Mouse (Mus musculus) c-Kit-positive CD71-positive TER-119-negative erythroid progenitor cells, embryonic 14.5 days (primary cell): ENCODE results near the gene Disc1.

Experiments
- DNase-seq: peaks from one replicate; pipeline ENCODE4 v3.0.0-alpha.2; 2013; ENCODE audit warnings: low read depth

The Disc1 gene

DNA sequence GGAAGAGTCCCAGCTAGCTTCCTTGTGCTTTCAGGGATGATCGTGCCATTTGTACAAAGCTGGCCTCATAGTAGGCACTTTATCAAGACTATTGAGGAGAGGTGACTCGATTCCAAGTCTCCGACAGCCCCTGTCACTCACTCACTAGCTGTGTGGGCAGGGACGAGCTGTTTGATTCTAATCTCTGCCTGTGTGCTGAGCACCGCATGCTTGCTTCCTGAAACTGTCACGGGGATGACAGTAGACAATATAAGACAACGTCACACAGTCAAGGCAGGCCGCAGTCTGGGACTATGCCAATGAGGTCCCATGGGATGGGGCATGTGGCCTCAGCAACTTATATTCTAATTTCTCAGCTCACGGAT is 13.6 kb downstream of the Disc1 start:
- DNase-seq = no peak

DNA sequence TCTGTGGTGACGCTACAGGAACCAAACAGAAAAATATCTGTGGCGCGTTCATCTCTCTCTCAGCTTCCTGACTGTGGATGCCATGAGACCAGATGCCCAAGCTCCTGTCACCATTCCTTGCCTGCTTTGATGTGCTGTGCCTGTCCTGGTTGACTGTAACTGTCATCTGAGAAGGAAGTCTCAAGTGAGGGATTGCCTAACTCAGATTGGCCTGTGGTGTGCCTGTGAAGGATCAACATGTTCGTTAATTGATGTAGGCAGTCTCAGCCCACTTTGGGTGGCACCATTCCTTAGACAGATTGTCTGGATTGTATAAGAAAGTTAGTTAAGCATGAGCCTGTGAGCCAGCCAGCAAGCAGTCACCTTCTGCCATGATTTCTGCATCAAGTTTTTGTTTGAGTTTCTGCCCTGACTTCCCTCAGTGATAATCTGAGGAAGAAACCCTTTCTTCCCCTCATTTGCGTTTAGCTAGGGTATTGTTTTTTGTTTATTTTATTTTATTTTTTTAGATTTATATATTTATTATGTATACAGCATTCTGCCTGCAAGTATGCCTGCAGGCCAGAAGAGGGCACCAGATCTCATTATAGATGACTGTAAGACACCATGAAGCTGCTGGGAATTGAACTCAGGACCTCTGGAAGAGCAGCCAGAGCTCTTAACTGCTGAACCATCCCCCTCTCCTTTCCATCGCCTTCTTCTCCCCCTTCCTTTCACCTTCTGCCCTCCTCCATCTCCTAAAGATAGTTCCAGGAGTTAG is 14.3 kb downstream of the Disc1 start:
- no peak for DNase-seq

DNA sequence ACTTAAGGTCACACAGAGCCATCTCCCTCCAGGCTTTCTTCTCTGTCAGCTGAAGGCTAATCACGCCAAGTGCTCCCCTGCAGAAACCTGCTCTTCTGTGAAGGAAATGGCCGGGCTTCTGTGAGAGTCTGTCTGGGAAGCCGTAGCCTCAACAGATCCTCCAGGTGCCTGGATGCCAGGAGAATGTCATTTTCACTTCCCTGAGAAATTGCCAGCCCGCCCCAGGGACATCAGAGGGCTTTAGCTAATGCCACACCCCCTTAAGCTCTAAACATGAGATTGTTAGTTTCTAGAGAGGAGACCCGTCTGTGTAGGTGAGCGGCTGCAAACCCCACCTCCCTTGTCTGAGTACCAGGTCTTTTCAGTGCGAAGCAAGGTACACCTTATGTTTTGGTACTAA is 15.3 kb downstream of the Disc1 start:
- no peak for DNase-seq

DNA sequence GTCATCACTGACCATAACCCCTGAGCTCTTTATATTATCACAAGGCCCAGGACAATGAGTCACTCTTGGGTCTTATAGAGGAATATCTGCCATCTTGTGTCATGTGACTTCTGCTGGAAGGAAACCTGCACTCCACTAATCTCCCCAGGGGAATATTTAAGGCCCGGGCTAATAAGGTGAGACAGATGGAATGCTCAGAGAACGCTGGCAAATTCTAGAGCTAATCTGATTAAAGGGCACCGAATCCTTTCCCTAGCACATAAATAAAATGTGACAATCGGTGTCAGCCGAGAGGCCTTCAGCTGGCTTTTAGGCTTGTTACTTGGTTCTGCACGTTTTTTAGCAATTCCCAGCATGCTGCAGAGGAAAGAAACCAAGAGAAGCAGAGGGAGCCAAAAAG is 15.7 kb downstream of the Disc1 start:
- DNase-seq = no peak

DNA sequence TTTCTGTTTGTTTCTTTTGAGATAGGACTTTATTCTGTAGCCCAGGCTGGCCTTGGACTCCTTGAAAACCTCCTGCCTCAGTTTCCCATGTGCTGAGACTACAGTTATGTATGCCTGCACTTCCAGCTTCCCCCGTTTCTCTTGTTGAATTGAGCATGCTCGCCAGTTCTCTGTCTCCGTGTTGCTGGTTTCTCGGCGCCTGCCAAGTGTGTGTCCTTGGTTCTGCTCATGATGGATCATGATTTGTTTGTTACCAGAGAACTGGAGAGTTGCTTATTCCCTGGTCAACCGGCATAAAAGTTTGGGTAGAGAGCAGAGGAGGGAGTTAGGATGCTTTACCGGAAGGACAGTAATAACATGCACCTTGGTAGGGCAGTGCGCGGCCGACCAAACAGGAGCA is 20.1 kb downstream of the Disc1 start:
- DNase-seq = no peak

- no peak for DNase-seq
Measured at GRCm38 (mm10) chr8:125074581-125074980, 20.6 kb downstream of the Disc1 start.

- DNase-seq = no peak
Measured at GRCm38 (mm10) chr8:125075389-125075788, 21.4 kb downstream of the Disc1 start.

- DNase-seq = no peak
Measured at GRCm38 (mm10) chr8:125077326-125077725, 23.3 kb downstream of the Disc1 start.

- DNase-seq = no peak
Measured at GRCm38 (mm10) chr8:125078771-125079384, 24.9 kb downstream of the Disc1 start.

- DNase-seq = no peak
Measured at GRCm38 (mm10) chr8:125080388-125081344, 26.7 kb downstream of the Disc1 start.

GRCm38 (mm10) chr8:125083746-125084145 is 29.8 kb downstream of the Disc1 start:
- no peak for DNase-seq

DNA sequence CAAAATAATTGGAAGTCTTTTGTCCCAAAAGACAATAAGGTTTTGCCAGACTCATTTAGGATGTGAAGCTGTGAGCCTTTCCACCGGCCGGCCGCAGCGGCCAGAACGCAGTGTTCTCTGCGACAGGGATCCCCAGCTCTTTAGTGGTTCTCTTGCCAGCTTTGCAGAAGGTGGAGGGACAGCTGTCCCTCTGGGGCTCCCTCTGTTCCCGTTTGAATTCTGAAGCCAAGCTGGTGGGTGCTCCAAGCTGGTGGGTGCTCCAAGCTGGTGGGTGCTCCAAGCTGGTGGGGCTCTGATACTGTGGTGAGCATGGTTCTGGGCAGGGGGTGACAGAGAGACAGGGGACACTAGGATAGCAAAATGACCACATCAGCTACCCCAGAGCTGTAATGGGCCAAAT is 30.5 kb downstream of the Disc1 start:
- no peak for DNase-seq

GRCm38 (mm10) chr8:125090889-125091740 is 37.1 kb downstream of the Disc1 start:
- no peak for DNase-seq

GRCm38 (mm10) chr8:125097140-125097539 is 43.1 kb downstream of the Disc1 start:
- no peak for DNase-seq

DNA sequence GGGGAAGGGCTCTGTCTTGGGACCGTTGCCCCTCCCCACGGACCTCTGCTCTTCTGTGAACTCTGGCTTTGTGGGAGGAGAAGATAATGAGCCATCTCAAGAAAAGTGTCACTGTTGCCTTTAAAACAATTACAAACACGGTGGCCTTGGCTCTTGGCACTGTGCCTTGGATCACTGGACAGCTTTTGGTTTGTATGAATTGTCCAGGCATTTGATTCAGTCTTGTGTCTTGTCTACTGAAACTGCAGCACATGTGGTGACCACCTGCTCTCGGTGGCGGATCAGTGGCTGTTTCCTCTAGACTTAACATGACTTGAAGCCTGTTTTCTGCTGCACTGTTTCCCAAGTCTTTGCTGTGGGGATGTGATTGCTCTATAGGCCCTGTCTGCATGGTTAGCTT is 44.1 kb downstream of the Disc1 start:
- no peak for DNase-seq

GRCm38 (mm10) chr8:125102303-125102702 is 48.3 kb downstream of the Disc1 start:
- DNase-seq = no peak

GRCm38 (mm10) chr8:125113171-125113570 is 59.2 kb downstream of the Disc1 start:
- DNase-seq = no peak

DNA sequence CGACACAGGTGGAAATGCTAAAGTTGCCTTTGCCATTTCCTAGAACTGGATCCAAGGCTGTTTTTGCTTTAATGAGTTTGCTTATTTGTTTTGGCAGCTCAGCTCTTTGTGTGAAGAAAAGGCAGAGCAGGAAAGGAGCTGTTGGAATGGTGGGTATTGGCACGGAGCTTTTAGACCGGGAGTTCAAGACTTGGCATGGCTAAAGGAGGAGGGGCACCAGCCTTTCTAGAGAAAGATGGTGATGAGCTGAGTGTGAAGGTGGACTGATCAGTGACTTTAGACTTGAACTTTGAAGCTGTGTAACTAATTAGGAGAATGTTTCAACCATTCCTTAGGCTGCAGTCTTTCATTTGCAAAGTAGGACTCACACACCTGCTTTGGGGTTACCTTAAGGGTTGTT is 59.8 kb downstream of the Disc1 start:
- DNase-seq = no peak

DNA sequence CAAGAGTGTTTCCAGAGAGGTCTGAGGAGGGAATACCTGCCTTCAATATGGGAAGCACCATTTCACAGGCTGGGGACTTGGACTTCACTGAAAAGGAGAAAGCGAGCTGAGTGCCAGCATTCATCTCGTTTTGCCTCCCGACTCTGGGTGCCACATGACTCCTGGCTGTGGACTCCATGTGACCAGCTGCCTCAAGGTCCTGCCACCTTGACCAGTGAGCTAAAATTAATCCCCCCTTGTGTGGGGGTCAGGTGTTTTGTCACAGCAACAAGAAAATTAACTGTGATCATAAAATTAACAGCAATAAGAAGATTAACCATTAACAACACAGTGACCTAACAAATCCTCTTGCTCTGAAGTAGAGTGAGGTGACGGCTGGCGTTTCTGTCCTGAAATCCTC is 61.3 kb downstream of the Disc1 start:
- no peak for DNase-seq

DNA sequence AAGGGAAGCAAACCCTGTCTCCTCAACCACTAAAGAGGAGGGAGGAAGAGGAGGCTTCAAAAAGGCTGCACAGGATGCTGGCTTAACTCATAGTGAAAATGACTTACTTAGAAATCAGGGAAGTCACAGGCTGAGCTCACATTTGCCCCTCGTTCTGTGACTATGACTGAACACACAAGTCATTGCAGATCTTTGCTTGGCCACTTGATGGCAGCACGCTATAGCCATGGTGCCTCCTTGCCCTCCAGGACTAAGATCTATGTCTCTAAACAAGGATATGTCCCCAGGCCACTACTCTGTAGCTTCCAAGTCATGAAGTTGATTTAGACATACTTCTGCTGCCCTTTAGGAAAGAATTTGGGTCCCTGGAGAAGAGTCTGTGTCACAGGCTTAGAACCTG is 62.6 kb downstream of the Disc1 start:
- no peak for DNase-seq

DNA sequence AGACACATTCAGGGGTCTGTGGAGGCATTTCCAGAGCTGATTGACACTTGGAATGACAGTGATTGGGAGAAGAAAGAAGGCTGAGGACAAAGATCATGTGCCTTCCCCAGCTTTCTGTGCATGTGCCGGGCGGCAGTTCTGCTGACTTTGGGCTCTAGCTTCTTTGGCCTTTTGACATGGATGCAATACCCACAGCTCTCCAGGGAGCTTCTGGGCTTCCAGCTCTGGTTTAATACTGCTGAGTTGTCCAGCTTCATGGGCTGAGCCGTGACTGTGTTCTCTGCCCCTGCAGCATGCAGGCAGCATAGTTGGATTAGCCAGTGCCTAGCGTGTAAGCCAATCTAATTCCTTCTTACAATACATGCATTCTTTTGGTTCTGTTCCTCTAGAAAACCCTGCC is 72.5 kb downstream of the Disc1 start:
- no peak for DNase-seq

DNA sequence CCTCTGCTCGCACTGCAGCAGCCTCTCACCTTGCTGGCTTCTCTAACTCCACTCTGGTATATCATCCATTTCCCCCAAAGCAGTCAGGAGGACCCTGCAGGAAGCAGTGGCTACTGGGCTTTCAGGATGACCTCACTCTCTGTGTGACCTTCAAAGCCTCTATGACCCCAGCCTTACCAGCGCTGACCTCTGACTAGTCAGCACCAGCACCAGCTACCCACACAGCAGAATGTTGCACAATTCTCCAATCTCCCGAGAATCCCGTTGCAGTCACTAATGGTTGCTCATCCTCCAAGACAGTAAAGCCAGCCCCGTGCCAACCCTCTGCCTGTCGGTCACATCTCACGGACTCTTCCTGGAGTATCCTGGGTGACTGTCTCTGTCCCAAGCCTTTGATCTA is 73.6 kb downstream of the Disc1 start:
- no peak for DNase-seq
